Mouse (Mus musculus) CD4-positive, CD25-positive, alpha-beta regulatory T cell, adult 2 months (primary cell): Measurements from ENCODE around the gene Pla2g3.

Source experiments
- DNase-seq: peaks from one replicate; pipeline ENCODE4 v3.0.0-alpha.2; 2012; ENCODE audit warnings: low read depth, low spot score

Pla2g3 gene

DNA sequence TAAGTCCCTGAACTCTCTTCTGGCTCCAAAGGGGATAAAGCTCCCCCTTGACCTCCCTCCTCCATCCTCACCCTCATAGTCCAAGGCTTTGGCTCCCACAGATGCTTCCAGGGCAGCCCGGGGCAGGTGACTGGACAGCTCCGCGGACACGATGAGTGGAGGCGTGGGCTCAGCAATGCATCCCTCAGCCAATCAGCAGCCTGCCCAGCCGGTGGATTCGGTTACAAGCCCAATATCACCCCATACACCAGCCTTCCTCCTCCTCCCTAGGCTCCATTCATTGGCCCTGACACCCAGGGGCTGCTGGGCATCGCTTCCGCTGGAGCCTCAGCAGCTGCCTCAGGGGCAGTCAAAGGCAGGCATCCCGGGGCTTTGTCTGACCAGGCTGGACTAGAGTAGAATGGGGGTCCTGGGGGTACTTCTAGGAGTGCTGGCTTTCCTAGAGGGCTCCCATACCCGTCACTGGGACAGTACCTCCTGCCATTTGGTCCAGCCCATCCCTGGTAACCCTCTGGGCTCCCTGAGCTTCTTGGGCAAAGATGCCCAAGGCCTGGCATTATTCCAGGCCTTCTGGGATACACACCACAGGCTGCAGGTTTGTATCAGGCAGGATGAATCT, at the start of gene Pla2g3:
TSS of gene Pla2g3 (plus strand) at position 333 of the 619 bp plus-strand sequence.
- DNase-seq, result no peak

DNA sequence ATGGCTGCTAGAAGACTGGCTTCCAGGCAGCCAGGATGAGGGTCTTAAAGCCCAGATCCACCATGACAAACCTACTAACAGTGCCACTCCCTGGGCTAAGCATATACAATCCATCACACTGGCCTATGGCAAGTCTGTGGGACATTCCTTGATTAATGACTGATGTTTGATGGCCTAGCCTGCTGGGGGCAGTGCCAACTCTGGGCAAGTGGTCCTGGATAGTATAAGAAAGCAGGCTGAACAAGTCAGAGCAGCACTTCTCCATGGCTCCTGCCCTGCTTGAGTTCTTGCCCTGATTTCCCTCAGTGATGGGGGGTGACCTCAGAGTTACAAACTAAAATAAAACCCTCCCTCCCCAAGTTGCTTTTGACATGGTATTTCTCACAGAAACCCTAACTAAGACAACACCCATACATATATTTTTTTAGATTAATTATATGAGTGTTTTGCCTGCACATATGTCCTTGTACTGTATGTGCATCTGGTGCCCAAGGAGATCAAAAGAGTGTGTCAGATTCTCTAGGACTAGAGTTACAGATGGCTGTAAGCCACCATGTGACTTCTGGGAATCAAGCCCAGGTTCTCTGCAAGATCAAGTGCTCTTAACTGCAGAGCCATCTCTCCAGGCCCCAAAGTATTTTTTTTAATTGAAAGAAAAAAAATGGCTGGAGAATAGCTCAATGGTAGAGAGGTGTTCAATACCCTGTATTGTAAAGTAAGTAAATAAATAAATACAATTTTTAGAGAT, 46.2 kb upstream of the Pla2g3 start:
- no peak for DNase-seq

DNA sequence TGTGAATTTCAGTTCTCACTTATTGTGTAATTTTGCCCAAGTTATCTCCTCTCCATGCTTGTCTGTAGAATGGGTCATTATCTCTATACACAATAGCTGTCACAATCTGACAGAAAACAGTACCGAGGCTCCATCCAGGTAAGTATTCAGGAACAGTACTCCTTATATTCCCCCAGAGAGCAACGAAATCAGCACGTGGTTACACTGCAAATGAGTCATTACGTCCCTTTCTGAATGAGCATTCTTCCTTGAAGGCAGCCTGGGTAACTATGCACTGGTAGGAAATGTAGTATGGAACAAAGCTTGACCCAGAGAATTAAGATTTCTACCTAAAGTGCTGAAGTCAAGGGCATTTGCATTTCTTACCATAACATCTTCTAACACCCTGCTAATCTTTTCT, 45.4 kb upstream of the Pla2g3 start:
- DNase-seq, result no peak

DNA sequence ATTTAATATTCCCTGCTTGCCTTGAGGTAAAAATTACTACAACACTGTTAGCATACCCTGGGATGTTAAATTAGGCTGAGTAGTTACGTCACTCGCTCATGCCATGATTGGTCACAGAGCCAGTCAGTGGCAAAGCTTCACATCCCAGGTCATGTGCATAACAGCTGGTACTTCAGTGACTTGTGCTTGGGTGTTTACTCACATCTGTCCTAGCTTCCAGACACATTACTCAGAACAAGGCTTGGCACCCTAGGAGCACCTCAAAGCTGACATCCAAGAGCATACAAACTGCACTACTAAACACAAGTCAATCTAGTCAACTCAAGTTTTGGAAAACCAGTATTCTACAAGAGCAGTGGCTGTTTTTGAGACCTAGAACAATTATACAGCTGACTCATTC, 45.0 kb upstream of the Pla2g3 start:
- no peak for DNase-seq

DNA sequence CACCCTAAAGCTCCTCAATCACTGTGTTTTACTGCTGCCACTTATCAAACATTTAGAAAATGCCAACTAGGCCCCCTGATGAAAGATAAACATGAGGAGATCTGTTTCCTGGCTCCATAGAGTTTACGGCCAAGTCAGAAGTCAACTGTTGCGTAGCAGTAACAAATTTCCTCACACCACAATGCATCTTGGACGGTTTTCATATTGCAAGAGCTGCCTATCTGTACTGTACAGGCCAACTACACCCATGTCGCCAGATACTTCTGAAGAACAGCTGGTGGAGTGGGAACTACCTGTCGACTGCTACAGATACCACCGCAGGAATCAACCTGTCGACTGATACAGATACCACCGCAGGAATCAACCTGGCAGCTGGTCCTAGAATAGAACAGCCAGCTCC, 43.2 kb upstream of the Pla2g3 start:
- no peak for DNase-seq

DNA sequence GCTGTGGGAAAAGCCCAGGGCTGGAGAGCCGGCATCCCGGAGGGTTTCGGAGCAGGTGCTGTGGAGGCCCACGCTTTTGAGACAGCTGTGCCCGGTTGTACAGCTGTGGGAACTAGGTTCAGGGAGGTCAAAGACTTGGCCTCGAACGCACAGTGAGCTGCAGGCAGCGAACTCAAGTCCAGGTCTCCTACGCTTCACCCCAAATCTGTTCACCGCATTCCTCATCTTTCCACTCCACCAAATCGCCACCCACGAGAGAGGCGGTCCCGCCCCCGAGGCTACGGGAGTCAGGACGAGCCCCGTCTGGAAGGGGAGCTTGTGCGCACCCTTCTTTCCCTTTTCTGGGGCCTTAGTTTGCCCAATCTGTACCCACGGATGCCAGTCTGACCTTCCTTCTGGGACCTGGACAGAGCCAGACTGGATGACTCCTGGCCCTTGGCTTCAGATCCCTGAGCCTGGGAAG, 36.4 kb upstream of the Pla2g3 start:
- peak; percentile 49 for DNase-seq

DNA sequence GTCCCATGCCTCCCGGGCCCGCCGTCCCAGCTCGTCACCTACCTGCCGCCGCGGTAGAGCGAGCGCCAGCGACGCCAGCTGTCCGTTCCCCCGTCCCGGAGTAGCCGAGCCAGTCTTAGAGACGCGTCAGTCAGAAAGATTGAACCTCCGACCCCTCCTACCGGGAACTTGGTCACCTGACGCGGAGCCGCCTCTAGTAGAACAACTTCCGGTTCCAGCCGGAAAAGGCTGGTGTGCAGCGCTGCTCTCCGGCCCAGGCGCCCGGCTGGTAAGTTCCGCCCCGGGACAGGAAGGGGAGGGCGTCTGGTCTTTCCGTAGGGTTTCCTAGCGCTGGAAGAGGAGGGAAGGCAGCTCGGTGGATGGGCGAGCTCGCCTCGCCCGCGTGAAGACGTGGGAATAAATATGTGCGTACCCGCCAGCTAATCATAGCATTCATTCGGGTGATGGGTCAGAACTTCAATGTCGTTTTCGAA, 35.9 kb upstream of the Pla2g3 start, which contains the start of gene Rnf185:
TSS of gene Rnf185 (minus strand) at position 197 of the 473 bp plus-strand sequence.
- DNase-seq, result peak; percentile 95

DNA sequence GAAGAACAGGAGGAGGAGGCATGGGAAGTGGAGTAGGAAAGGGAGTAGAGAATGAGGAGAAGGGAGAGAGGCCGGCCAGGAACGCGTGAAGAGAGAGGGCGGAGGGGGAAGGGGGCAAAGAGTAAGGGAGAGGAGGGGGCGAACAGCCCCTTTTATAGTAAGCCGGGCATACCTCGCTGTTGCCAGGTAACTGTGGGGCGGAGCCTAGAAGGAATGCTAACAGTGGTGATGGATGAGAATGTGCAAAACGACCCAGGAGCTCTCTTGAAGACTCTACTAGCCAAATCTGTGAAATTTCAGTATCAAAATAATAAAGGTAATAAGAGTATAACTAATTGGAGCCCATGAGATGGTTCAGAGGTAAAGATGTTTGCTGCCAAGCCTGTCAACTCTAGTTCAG, 35.3 kb upstream of the Pla2g3 start:
- DNase-seq, result peak; percentile 24

DNA sequence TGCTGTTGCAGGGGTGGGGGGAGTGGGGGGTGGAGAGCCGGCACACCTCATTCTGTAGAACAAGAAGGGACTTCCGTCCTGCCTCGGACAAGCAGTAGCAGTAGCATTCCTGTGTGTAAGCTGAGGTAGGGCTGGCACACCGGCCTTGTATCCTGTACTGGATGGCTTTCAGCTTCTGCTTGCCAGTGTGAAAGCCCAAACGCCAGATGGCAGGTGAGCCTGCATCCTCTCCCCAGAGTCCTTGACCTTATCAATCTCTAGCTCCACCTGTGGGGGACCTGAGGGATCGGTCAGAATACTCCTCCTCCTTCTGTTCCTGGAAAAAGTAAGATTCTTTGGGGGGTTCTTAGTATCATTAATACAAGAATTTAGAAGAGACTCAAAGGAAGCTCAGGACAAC, 34.6 kb upstream of the Pla2g3 start:
- peak; percentile 27 for DNase-seq

DNA sequence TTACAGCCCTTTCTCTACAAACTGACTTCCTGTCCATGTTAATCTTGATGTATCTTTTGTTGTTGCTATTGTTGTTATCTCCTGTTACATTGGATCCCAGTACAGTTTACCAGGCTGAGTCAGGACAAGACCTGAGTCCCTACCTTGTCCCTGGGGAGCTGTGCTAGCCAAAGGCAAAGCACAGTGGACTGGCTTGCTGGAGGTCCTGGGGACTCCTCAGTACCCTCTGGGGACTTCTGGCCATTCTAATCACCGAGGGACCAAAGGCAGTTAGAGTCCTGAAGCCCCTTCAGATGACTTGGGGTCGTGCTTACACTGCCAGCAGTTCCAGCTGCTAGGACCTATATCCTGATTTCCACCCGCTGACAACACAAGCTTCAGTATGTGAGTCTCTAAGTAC, 33.6 kb upstream of the Pla2g3 start:
- DNase-seq, result no peak

DNA sequence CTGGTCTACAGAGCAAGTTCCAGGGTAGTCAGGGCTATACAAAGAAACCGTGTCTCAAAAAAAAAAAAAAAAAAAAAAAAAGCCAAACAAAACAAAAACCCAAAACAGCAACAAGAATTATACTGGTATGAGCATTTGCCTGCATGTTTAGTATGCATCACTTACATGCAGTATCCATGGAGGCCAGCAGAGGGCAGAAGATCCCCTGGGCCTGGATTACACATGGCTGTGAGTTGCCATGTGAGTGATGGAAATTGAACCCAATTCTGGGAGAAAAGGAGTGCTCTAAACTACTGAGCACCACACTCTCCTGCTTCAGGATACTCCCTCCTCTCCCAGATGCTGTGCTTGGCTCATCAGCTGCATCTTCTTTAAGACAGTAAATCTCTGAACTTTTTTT, 31.7 kb upstream of the Pla2g3 start:
- DNase-seq, result peak; percentile 77

DNA sequence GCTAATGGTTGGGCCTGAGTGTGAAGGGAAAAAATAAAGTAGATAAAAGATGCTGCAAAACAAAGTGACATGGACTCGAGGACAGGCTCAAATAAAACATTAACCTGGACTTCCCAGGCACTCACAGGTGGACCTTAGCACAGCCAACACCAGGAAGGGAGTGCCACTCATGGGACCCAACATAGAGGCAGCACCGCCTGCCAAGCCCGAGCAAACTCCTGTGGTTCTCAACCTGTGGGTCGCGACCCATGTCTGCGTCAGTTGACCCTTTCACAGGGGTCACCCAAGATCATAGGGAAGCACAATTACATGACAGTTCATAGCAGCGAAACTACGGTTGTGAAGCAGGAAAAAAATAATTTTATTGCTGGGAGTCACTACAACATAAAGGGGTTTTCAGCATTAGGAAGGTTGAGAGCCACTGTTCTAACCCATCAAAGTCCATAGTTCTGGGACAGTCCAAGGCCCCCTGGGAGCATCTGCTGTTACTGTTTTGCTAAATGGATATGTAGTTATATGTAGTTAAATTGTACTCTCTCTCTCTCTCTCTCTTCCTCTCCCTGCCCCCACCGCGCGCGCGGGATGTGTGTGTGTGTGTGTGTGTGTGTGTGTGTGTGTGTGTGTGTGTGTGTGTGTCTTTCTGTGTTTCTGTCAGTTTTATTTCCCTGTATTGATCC, 29.5 kb upstream of the Pla2g3 start:
- no peak for DNase-seq

DNA sequence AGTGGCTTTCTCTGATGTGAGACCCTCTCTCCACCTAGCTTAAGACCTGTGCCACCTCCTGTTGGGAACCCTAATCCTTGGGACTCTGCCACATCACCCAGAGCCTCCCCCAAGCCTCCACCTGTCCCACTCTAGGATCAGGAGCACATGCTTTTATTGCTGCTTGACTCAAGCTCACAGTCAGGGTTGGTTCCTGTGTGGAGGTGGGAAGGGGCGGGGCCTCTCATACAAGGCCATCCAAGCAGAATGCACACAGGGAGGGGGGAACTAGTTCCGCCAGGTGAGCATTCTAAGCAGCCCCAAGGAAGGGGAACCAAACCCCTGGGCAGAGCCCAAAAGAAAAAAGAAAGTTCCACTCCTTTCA, 29.0 kb upstream of the Pla2g3 start:
- DNase-seq, result no peak

DNA sequence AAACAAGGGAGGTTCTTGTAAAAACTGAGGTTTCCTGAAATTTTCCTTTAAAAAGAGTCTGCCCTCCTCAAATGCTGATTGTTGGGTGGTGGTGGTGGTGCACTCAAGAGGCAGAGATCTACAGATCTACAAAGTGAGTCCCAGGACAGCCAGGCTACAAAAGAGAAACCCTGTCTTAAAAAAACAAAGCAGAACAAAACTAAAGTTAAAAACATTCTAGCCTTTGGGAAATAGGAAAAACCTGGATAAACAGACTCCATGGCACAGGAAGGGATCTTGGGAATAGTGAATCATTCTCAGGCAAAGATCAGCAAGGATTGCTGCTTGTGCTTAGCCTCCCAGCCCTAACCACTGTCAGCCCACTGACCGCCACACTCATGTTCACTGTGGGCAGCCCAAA, 25.2 kb upstream of the Pla2g3 start:
- DNase-seq, result no peak

DNA sequence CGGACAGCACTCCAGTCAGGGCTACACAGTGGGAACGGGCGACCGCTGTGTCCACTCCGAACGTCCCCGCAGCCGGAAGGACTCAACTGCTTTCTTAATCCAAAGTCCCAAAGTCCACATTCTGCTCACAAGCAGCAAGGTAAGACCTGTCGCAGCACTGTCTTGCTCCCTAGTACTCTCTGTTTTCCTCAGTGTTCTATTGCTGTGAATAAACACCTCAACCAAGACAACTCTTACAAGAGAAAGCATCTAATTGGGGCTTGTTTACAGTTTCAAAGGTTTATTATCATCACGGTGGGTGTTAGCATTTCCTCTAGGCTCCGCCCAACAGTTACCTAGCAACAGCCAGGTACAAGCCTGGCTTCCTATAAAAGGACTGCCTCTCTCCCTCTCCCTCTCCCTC, 16.6 kb upstream of the Pla2g3 start:
- no peak for DNase-seq

DNA sequence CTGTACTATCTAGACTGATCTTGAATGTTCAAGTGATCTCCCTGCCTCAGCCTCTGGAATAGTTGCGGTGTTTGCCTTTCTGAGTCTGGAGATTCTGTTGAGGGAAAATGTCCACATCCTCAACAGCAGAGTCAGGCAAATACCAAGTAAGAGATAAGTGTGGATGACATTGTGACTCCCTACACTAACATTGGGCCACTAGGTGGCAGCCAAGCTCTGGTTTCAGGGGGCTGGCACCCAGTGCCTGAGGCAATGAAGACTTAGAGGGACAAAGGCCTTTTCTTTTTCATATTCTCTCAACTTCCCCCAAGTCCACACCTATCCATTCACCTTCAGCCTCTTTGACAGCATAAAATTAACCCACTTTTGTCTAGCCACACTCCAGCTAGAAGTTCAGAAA, 15.6 kb upstream of the Pla2g3 start:
- peak; percentile 82 for DNase-seq

DNA sequence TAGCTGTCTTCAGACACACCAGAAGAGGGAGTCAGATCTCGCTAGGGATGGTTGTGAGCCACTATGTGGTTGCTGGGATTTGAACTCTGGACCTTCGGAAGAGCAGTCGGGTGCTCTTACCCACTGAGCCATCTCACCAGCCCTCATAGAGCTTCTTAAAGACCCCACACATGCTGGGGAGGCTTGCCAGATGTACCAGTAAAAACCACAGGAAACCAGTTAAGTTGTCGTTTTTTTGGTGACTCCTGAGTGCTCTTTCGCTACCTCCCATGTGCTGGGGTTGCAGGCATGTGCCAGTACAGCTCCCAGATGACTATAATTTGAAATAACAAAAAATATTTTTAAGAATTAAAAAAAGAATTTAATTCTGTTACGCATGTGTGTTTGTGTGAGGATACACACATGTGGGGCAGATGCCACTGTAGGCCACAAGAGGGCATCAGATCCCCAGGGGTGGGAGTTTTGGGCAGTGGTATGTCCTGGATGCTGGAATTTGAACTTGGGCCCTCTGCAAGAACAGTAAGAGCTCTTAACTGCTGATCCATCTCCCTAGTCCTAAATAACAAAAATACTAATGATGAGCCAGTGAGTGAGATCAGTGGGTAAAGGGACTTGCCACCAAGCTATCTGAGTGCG, 13.5 kb upstream of the Pla2g3 start:
- peak; percentile 35 for DNase-seq

DNA sequence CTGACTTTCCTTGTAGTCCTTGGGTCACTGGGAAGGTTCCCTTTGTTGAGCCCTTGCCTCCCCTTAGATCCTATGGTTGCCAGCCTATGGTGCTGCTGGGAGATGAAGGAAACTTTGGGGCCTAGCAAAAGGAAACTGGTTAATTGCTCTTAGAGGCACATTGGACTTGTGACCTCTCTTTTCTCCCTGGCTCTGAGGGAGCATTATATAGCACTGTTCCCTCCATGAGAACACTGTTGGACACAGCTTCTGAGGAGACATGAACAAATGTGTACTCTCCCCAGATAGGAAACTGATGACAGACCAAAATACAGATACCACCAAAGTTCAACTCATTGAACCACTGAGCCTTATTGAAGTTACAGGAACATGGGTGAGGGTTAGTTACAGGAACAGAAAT, 12.6 kb upstream of the Pla2g3 start:
- DNase-seq, result no peak

DNA sequence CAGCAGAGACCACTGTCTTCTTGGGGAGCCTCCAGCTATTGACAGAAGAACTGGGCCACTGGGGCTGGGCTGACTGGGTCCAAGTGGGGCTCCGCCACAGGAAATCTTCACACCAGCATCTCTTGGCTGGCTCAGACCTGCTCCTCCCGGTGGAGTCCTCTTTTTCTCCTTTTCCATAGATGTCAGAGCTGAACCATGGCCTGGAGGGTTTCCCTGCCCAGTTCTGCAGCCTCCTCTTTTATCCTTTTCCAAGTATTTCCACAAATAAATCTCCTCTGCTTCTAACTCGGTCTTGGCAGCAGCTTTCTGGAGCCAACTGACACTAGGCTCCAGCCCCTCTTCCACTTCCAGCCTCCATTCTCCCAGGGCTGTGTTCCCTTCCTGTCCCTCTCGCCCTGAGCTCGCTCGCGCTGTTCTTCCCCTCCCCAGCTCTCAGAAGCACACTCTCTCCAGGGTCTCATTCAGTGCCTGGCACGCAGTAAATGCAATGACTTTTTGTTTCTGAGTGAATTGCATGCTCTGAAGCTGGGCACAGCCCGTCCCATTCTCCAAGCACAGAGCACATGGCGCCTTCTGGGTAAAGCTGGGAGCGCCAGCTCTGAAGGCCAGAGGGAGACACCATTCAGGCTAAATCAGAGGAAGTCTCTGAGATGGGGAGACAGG, 4.0 kb upstream of the Pla2g3 start:
- no peak for DNase-seq

DNA sequence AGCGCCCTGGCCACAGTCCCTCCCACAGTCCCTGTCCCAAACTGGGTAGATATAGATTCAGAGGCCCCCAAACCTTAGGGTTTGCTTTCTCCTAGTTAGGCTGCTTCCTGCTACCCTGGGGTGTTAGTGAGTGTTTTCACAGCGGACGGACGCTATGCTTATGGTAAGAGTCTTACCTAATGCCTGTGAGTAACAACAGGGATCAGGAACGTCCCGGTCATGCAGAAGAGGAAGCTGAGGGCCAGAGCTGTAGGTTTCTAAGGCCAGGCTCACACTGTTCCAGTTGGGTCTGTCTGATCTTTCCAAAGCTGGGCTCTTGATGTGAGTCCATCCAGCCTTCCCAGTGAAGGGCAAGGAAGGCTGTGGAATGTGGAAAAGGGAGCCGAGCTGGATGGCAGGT, 1.7 kb upstream of the Pla2g3 start:
- DNase-seq, result no peak

DNA sequence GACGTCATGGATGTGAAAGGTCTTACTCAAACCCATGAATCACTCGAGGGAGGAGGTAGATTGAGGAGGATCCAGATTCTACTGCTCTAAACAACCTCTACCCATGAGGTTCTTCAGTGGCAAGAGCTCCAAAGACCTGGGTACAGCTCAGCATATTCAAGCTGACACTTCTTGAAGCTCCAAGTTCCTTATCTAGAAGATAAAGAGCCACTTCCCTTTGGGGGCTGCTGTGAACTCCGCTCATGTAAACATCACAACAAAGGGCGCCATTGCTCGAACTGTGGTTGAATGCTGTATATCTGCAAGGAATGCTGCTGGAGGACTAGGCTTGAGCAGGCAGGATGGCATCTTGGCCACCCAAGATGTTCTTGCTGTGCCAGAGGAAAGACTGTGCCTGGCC, 952 bp downstream of the Pla2g3 start:
- DNase-seq, result no peak

DNA sequence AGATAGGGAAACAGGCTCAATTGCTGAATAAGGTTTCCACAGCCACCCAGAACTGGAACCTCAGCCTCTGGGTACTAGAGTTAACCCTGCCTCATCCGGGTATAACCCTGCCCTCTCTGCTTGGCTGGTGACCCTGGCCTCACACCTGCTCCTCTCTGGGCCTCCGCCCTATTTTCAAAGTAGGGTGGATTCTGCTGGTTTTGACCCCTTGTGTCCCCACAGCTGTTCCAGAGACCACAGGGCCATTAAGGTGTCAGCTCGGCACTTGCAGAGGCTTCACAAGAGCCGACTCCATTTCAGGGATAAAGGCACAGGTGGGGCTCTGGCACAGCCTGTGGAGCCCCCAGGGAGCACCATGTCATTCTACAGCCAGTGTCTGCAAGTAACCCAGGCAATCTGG, 4.7 kb downstream of the Pla2g3 start:
- no peak for DNase-seq
